Mouse (Mus musculus) heart, adult 2 months (tissue): ENCODE data around the gene Atp8a1. TPM values are rescaled to one million over a fixed set of nuclear protein-coding genes. Genes with fewer than 3 reads are reported as not detected.

Experiments
- DNase-seq, 2 experiments: peaks; one replicate each; pipeline ENCODE4 v3.0.0; 2021
- H3K27ac ChIP-seq: fragments of 200-600 bp; 2 replicates; pipeline ENCODE4 v1.8.1; 2022
- H3K27me3 ChIP-seq: fragments of 200-500 bp; 2 replicates; pipeline ENCODE4 v1.6.1; 2012; ENCODE audit warnings: mild to moderate bottlenecking, low read length, inconsistent platforms, mixed read lengths; ENCODE audit not compliant: control insufficient read depth, insufficient read depth
- H3K36me3 ChIP-seq: fragments of 200-500 bp; 2 replicates; pipeline ENCODE4 v1.6.1; 2012; ENCODE audit warnings: low read length, inconsistent platforms; ENCODE audit not compliant: control insufficient read depth, insufficient read depth
- H3K4me1 ChIP-seq: fragments of 200-500 bp; 2 replicates; pipeline ENCODE4 v1.6.1; 2011; ENCODE audit warnings: low read length; ENCODE audit not compliant: control insufficient read depth, insufficient read depth
- H3K4me3 ChIP-seq: fragments of 200-600 bp; 2 replicates; pipeline ENCODE4 v1.8.1; 2022
- H3K79me2 ChIP-seq: fragments of 200-500 bp; replicated peaks from 2 replicates; pipeline ENCODE4 v1.6.1; 2012; ENCODE audit warnings: mild to moderate bottlenecking, inconsistent platforms, low read length, moderate library complexity, mixed read lengths; ENCODE audit not compliant: control insufficient read depth, insufficient read depth
- H3K9ac ChIP-seq: fragments of 200-500 bp; 2 replicates; pipeline ENCODE4 v1.6.1; 2012; ENCODE audit warnings: low read depth, mild to moderate bottlenecking, control low read depth, inconsistent platforms, low read length, mixed read lengths
- CTCF ChIP-seq: fragments of 200-600 bp; IDR thresholded peaks from 2 replicates; pipeline ENCODE4 v1.8.1; 2022; ENCODE audit warnings: antibody characterized with exemption, mild to moderate bottlenecking, moderate library complexity
- EP300 ChIP-seq: fragments of 200-500 bp; IDR thresholded peaks from 2 replicates; pipeline ENCODE4 v1.6.1; 2011; ENCODE audit warnings: low read depth, low read length, control low read depth; ENCODE audit not compliant: insufficient read depth
- POLR2A ChIP-seq: fragments of 200-500 bp; IDR thresholded peaks from 2 replicates; pipeline ENCODE4 v1.6.1; 2011; ENCODE audit warnings: mild to moderate bottlenecking, low read depth, low read length, control low read depth; ENCODE audit not compliant: insufficient read depth
- WGBS: fragments of 180-500 bp; shearing (Covaris S2); methylation state at CpG from one replicate; pipeline ENCODE4 v1.1.7; 2018; 5-methylcytosine and 5-hydroxymethylcytosine counted together
- intact Hi-C: fragments of 180-260 bp; cut with DNase I; formaldehyde crosslinking; loops from one replicate; pipeline ENCODE4 v1.15.1; 2025
- polyA plus RNA-seq: library from polyadenylated mRNA; depleted of rRNA; stranded (reverse); fragments of >200 nt; gene quantifications from 2 replicates; pipeline ENCODE4 v1.2.3, GENCODE M21; 2012
- total RNA-seq, 2 experiments: library from RNA; stranded (reverse); gene quantifications; 2 replicates each; pipeline ENCODE4 v1.2.3; 2021

Gene Atp8a1
- total and polyA plus RNA-seq, 3 experiments = 8.8 to 21.9 (median 21.8) TPM

DNA sequence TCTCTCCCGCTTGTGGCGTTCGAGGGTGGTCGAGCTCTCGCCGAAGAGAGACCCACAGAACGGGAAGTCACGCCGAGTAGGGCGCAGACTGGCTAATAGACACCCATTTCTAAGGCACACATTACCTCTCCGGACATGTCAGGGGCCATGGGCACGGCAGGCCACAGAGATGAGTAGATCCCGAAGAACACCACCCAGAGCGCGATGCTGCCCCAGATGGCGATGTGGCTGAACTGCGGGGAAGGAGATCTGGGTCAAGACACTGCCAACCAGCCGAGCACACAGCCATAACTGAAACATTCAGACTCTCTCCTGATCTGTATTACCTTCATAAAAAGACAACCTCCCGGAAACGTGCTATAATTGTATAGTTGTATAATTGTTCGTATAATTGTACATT, 199.7 kb downstream of the Atp8a1 start:
- H3K36me3 ChIP-seq = no peaks in the 10 kb centered on the region
- intact Hi-C loops = no loop called here
- H3K9ac ChIP-seq = no peak overlapping the region
- H3K27ac ChIP-seq = no peak overlapping the region
- H3K4me1 ChIP-seq = no peaks in the 10 kb centered on the region
- DNase-seq = no peak
- no peak overlapping the region for H3K4me3 ChIP-seq
- TF ChIP-seq EP300 (no peak), POLR2A (no peak), CTCF (peak; percentile 31)
- no peaks in the 10 kb centered on the region; the same call in 1 of the 2 replicates for H3K27me3 ChIP-seq
- 81% methylated on average over 21 of the region's 21 CpGs for WGBS
- H3K79me2 ChIP-seq = no peaks in the 10 kb centered on the region

DNA sequence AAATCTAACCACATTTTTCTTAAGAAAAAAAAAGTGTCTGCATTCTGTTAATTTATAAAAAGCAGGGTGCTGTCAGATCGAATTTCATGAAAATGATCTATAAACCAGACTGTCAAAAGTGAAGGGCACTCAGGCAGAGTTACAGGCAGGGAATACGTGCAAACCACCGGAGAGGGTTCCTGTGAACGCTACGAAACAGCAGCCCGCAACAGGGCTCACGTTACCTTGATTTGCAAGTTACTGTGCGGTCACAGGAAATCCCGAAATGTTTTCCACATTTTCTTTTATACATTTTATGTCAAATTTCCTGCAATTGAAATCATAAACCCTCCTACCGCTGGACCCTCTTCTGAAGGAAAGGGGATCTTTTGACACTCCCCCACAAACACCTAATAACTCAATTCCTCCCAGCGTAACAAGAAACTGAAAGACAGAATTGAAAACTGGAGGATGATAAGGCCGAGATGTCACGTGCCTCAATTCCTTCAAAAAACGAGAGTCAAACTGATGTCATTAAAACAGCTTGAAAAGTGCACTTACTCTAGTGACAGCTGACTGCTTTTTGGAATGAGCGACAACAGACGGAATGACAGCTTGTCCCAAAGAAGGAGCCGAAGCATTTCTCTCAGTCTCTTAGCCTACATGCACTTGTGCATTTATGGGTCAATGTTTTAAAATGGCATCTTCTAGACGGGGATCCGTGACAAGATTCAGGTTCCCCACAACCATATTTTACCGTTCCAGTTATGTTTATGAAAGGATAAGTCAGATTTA, 200.3 kb downstream of the Atp8a1 start:
- Histone ChIP-seq H3K36me3 (no peaks in the 10 kb centered on the region), H3K27me3 (no peaks in the 10 kb centered on the region; the same call in 1 of the 2 replicates), H3K79me2 (no peaks in the 10 kb centered on the region), H3K9ac (no peak overlapping the region), H3K4me3 (no peak overlapping the region), H3K4me1 (no peaks in the 10 kb centered on the region), H3K27ac (no peak overlapping the region)
- TF ChIP-seq CTCF (no peak), EP300 (no peak)
- no peak for DNase-seq
- 84% methylated on average over 20 of the region's 20 CpGs for WGBS
- intact Hi-C loops = no loop called here

DNA sequence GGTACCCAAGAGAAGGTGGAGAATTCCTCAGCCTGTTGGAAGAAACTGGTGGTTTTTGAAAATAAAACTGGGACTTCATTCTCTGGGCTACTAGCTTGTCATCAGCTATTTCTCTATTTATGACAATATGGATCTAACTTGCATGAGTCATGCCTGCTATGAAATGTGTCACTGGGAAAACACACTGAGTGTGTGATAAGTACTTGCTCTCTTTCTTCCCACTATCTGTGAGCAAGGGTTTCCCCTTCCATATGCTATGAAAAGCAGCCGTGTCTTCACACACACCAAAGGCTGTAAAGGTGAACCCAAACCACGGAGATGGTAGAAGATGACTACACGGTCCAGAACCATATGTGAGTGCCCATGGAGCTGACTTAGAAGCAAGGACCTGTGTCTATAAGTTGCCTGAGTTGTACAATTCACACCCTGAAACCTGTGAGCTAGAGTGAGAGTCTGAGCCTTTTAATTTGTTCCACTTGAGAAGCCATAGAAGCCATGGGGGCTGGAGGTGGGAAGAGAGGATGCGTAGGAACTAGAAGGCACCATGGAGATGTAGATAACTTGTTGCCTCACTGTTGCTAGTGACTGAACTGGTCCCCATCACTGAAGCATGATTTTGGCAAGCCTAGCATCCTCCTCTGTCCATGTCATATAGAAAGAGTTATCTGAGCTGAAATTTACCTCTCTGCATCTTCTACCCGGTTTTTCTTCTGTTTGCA, 203.5 kb downstream of the Atp8a1 start:
- DNase-seq = no peak
- TF ChIP-seq CTCF (no peak), POLR2A (no peak), EP300 (no peak)
- no peak overlapping the region for H3K27ac ChIP-seq
- H3K27me3 ChIP-seq = no peaks in the 10 kb centered on the region; the same call in 1 of the 2 replicates
- intact Hi-C loops = no loop called here
- H3K36me3 ChIP-seq = no peaks in the 10 kb centered on the region
- 86% methylated on average over 5 of the region's 5 CpGs for WGBS
- H3K4me1 ChIP-seq = no peaks in the 10 kb centered on the region
- H3K9ac ChIP-seq = no peak overlapping the region
- H3K79me2 ChIP-seq = no peaks in the 10 kb centered on the region
- H3K4me3 ChIP-seq = no peak overlapping the region

GRCm38 (mm10) chr5:67641406-67642120, 205.7 kb downstream of the Atp8a1 start:
- Histone ChIP-seq H3K4me1 (no peaks in the 10 kb centered on the region), H3K27ac (no peak overlapping the region), H3K9ac (no peak overlapping the region), H3K27me3 (no peaks in the 10 kb centered on the region; the same call in 1 of the 2 replicates), H3K36me3 (no peaks in the 10 kb centered on the region), H3K4me3 (no peak overlapping the region), H3K79me2 (no peaks in the 10 kb centered on the region)
- TF ChIP-seq CTCF = no peak
- no peak for TF ChIP-seq POLR2A
- TF ChIP-seq EP300 = no peak
- intact Hi-C loops = no loop called here
- DNase-seq = no peak
- WGBS = 75% methylated on average over 8 of the region's 8 CpGs

GRCm38 (mm10) chr5:67640596-67641312, 206.5 kb downstream of the Atp8a1 start:
- no peaks in the 10 kb centered on the region for H3K4me1 ChIP-seq
- no peak for DNase-seq
- intact Hi-C loops = no loop called here
- TF ChIP-seq POLR2A = no peak
- TF ChIP-seq CTCF = no peak
- TF ChIP-seq EP300 = no peak
- no peak overlapping the region for H3K4me3 ChIP-seq
- no peak overlapping the region for H3K27ac ChIP-seq
- H3K79me2 ChIP-seq = no peaks in the 10 kb centered on the region
- H3K27me3 ChIP-seq = no peaks in the 10 kb centered on the region; the same call in 1 of the 2 replicates
- H3K36me3 ChIP-seq = no peaks in the 10 kb centered on the region
- 65% methylated on average over 8 of the region's 8 CpGs for WGBS
- no peak overlapping the region for H3K9ac ChIP-seq
